Mouse (Mus musculus): Measurements from ENCODE around the gene Nr1i3. TPM values are rescaled to one million over a fixed set of nuclear protein-coding genes. Genes with fewer than 3 reads are reported as not detected.

Gene Nr1i3
- polyA plus RNA-seq, 1 experiment: not detected

- no peak overlapping the region for H3K27ac ChIP-seq (ENCODE audit: insufficient read depth, low read length)
- H3K4me1 ChIP-seq (ENCODE audit: control insufficient read depth, insufficient read depth, low read length): peaks cover 2% of the 10 kb centered on the region
- H3K4me3 ChIP-seq (ENCODE audit: low read depth, low read length): no peak overlapping the region
- no peaks in the 10 kb centered on the region; the same call in 1 of the 2 replicates for H3K27me3 ChIP-seq (ENCODE audit: control insufficient read depth, insufficient read depth, low read length, poor library complexity, severe bottlenecking)
- H3K9ac ChIP-seq (ENCODE audit: low read depth, poor library complexity, severe bottlenecking): no peak overlapping the region
- H3K9me3 ChIP-seq (replicated peaks; ENCODE audit: control insufficient read depth, insufficient read depth, low read length, poor library complexity, severe bottlenecking): no peaks in the 10 kb centered on the region
- H3K36me3 ChIP-seq (ENCODE audit: control insufficient read depth, insufficient read depth, low read length, poor library complexity, severe bottlenecking): no peaks in the 10 kb centered on the region
- TF ChIP-seq POLR2A (IDR thresholded peaks at IDR 0.05; ENCODE audit: insufficient read depth, low read length) (no peak), EP300 (IDR thresholded peaks at IDR 0.05; ENCODE audit: insufficient read depth, low read depth, low read length) (no peak), CTCF (IDR thresholded peaks at IDR 0.05; ENCODE audit: low read depth, low read length) (no peak)
Observed at GRCm38 (mm10) chr1:171193093-171193840, 20.5 kb upstream of the Nr1i3 start.

- H3K27ac ChIP-seq (ENCODE audit: insufficient read depth, low read length): no peak overlapping the region
- TF ChIP-seq EP300 (IDR thresholded peaks at IDR 0.05; ENCODE audit: insufficient read depth, low read depth, low read length): no peak
- TF ChIP-seq CTCF (IDR thresholded peaks at IDR 0.05; ENCODE audit: low read depth, low read length): no peak
- no peak for TF ChIP-seq POLR2A (IDR thresholded peaks at IDR 0.05; ENCODE audit: insufficient read depth, low read length)
- H3K9me3 ChIP-seq (replicated peaks; ENCODE audit: control insufficient read depth, insufficient read depth, low read length, poor library complexity, severe bottlenecking): no peaks in the 10 kb centered on the region
- no peaks in the 10 kb centered on the region; the same call in 1 of the 2 replicates for H3K27me3 ChIP-seq (ENCODE audit: control insufficient read depth, insufficient read depth, low read length, poor library complexity, severe bottlenecking)
- peaks cover 2% of the 10 kb centered on the region for H3K4me1 ChIP-seq (ENCODE audit: control insufficient read depth, insufficient read depth, low read length)
- no peak overlapping the region for H3K9ac ChIP-seq (ENCODE audit: low read depth, poor library complexity, severe bottlenecking)
- H3K36me3 ChIP-seq (ENCODE audit: control insufficient read depth, insufficient read depth, low read length, poor library complexity, severe bottlenecking): no peaks in the 10 kb centered on the region
- no peak overlapping the region for H3K4me3 ChIP-seq (ENCODE audit: low read depth, low read length)
Observed at GRCm38 (mm10) chr1:171193911-171194830, 19.6 kb upstream of the Nr1i3 start.

- Histone ChIP-seq H3K4me3 (ENCODE audit: low read depth, low read length) (peak overlapping the region; percentile 75), H3K9ac (ENCODE audit: low read depth, poor library complexity, severe bottlenecking) (peak overlapping the region; percentile 29; the same call in 1 of the 2 replicates), H3K27me3 (ENCODE audit: control insufficient read depth, insufficient read depth, low read length, poor library complexity, severe bottlenecking) (no peaks in the 10 kb centered on the region; the same call in 1 of the 2 replicates), H3K9me3 (replicated peaks; ENCODE audit: control insufficient read depth, insufficient read depth, low read length, poor library complexity, severe bottlenecking) (no peaks in the 10 kb centered on the region), H3K27ac (ENCODE audit: insufficient read depth, low read length) (no peak overlapping the region), H3K4me1 (ENCODE audit: control insufficient read depth, insufficient read depth, low read length) (no peaks in the 10 kb centered on the region), H3K36me3 (ENCODE audit: control insufficient read depth, insufficient read depth, low read length, poor library complexity, severe bottlenecking) (no peaks in the 10 kb centered on the region)
- TF ChIP-seq CTCF (IDR thresholded peaks at IDR 0.05; ENCODE audit: low read depth, low read length) (no peak), POLR2A (IDR thresholded peaks at IDR 0.05; ENCODE audit: insufficient read depth, low read length) (no peak), EP300 (IDR thresholded peaks at IDR 0.05; ENCODE audit: insufficient read depth, low read depth, low read length) (no peak)
Observed at GRCm38 (mm10) chr1:171195046-171195822, 18.5 kb upstream of the Nr1i3 start.

GRCm38 (mm10) chr1:171195887-171196397, 17.8 kb upstream of the Nr1i3 start, which contains the start of gene Pcp4l1:
Pcp4l1 (minus strand) TSS chr1:171196268.
- Histone ChIP-seq H3K4me3 (ENCODE audit: low read depth, low read length) (peak within 1 kb of the TSS; percentile 75), H3K4me1 (ENCODE audit: control insufficient read depth, insufficient read depth, low read length) (no peaks in the 10 kb centered on the region), H3K27me3 (ENCODE audit: control insufficient read depth, insufficient read depth, low read length, poor library complexity, severe bottlenecking) (no peaks in the 10 kb centered on the region; the same call in 1 of the 2 replicates), H3K9ac (ENCODE audit: low read depth, poor library complexity, severe bottlenecking) (peak within 1 kb of the TSS; percentile 29; the same call in 1 of the 2 replicates), H3K27ac (ENCODE audit: insufficient read depth, low read length) (no peak within 1 kb of the TSS), H3K36me3 (ENCODE audit: control insufficient read depth, insufficient read depth, low read length, poor library complexity, severe bottlenecking) (no peaks in the 10 kb centered on the region), H3K9me3 (replicated peaks; ENCODE audit: control insufficient read depth, insufficient read depth, low read length, poor library complexity, severe bottlenecking) (no peaks in the 10 kb centered on the region)
- no peak for TF ChIP-seq POLR2A (IDR thresholded peaks at IDR 0.05; ENCODE audit: insufficient read depth, low read length)
- TF ChIP-seq EP300 (IDR thresholded peaks at IDR 0.05; ENCODE audit: insufficient read depth, low read depth, low read length): no peak
- no peak for TF ChIP-seq CTCF (IDR thresholded peaks at IDR 0.05; ENCODE audit: low read depth, low read length)

- Histone ChIP-seq H3K4me1 (ENCODE audit: control insufficient read depth, insufficient read depth, low read length) (no peaks in the 10 kb centered on the region), H3K27me3 (ENCODE audit: control insufficient read depth, insufficient read depth, low read length, poor library complexity, severe bottlenecking) (no peaks in the 10 kb centered on the region), H3K9me3 (replicated peaks; ENCODE audit: control insufficient read depth, insufficient read depth, low read length, poor library complexity, severe bottlenecking) (no peaks in the 10 kb centered on the region), H3K9ac (ENCODE audit: low read depth, poor library complexity, severe bottlenecking) (no peak overlapping the region), H3K4me3 (ENCODE audit: low read depth, low read length) (no peak overlapping the region), H3K36me3 (ENCODE audit: control insufficient read depth, insufficient read depth, low read length, poor library complexity, severe bottlenecking) (no peaks in the 10 kb centered on the region), H3K27ac (ENCODE audit: insufficient read depth, low read length) (no peak overlapping the region)
- no peak for TF ChIP-seq POLR2A (IDR thresholded peaks at IDR 0.05; ENCODE audit: insufficient read depth, low read length)
- TF ChIP-seq CTCF (IDR thresholded peaks at IDR 0.05; ENCODE audit: low read depth, low read length): no peak
Observed at GRCm38 (mm10) chr1:171199532-171199931, 14.2 kb upstream of the Nr1i3 start.
